Mouse (Mus musculus) ES-E14 (cell line): ENCODE measurements around the gene Rmnd5b.

Source experiments
- CHD2 ChIP-seq: IDR thresholded peaks from 2 replicates; pipeline ENCODE4 v1.6.1; 2014; ENCODE audit warnings: mild to moderate bottlenecking, low read depth, low read length, inconsistent platforms
- HCFC1 ChIP-seq: IDR thresholded peaks from 2 replicates; pipeline ENCODE4 v1.6.1; 2012; ENCODE audit warnings: low read length, inconsistent platforms, borderline replicate concordance; ENCODE audit not compliant: insufficient read depth
- MAFK ChIP-seq: IDR thresholded peaks from 2 replicates; pipeline ENCODE4 v1.6.1; 2014; ENCODE audit warnings: mild to moderate bottlenecking, low read depth, low read length, inconsistent platforms; ENCODE audit not compliant: insufficient read depth
- ZC3H11A ChIP-seq: IDR thresholded peaks from 2 replicates; pipeline ENCODE4 v1.6.1; 2012; ENCODE audit warnings: low read depth, mild to moderate bottlenecking, inconsistent platforms, low read length, borderline replicate concordance
- ZNF384 ChIP-seq: IDR thresholded peaks from 2 replicates; pipeline ENCODE4 v1.6.1; 2012; ENCODE audit warnings: low read depth, low read length, inconsistent platforms

DNA sequence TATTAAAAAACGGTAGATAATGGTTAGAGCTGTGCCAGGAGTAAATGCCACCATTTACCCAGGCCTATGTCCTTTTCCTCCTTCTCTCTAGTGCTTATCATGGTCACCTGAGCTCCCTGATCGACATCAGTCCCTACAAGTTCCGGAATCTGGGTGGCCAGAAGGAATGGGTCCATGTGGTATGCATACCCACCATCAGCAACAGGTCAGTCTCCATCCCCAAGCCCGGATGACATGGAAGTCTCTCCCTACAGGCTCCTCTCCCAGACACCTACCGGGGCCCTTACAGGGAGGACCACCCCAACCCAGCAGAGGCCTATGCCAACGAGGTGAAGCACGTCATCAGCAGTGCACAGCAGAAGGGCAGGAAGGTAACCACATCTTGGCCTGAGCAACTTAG lies 43.8 kb downstream of the Rmnd5b start:
- TF ChIP-seq ZC3H11A (no peak), ZNF384 (no peak), CHD2 (0 out of 2 replicates have a peak, but pooled peaks have one; percentile 15), MAFK (no peak), HCFC1 (no peak)
